Mouse (Mus musculus) central nervous system, embryonic 14 days (tissue): ENCODE measurements around the gene Klhl7. TPM values are rescaled to one million over a fixed set of nuclear protein-coding genes. Genes with fewer than 3 reads are reported as not detected.

Experiments used
- polyA plus RNA-seq: library from polyadenylated mRNA; depleted of rRNA; stranded (reverse); fragments of >200 nt; gene quantifications from 2 replicates; pipeline ENCODE4 v1.2.3, GENCODE M21; 2012; rRNA removed

Klhl7 gene
- 108 and 126 TPM in 2 replicates for polyA plus RNA-seq

DNA sequence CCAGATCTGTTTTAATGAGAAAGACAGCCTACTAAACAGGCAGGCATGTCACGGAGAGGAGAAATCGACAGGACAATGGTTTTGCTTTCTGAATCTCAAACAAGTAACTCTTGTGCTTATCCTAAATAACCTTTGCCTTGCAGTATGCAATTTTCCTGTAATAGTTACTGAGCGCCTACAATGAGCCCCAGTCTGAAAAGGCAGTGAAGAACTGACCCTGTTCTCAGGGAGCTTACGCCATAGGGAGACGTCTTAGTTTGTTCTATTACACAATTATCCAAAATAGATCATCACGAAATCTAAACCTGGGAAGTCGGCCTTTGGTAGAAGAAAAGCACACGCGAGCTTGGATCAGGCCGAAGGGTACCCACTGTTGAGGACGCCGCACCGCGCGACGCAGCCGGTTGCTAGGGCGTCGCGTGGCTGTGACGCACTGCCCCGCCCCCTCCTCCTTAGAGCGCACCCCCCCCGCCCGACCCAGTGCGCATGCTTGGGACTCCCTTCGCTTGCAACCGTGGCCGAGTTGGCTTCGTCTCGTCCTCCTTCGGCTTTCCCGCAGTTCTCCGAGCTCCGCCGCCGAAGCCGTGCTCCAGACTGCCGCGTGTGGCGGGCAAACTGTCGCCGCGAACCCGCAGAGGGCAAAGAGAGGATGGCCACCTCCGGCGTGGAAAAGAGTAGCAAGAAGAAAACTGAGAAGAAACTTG is at the start of gene Klhl7:
Gene Klhl7 (plus strand): TSS at position 500 of the 704 bp plus-strand sequence.

DNA sequence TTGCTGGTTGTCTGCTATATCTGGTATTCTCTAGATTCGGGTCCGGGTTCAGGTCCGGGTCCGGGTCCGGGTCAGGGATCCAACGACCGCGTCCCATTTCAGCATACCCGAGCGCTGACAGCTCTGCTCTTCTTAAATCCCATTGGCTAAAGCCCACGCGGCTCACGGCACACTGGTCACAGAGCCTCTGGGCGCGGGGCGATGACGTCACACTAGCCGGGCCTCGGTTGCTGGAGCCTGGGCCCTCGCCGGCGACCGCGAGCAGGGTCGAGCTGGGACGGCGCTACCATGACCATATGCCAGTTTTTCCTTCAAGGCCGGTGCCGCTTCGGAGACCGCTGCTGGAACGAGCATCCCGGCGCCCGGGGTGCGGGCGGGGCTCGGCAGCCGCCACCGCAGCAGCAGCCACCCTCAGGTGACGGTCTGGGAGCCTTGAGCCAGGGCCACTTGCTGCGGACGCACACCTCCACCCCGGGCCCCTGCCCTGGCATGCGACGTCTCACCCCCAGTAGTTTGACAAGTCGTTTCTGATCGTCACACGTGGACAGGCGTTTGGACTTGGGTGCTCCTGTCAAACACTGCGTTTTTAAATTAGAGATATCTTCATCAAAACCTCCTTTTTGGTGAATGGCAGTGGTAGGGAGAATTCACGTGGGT is 64.5 kb downstream of the Klhl7 start, which contains the start of gene Nupl2:
Gene Nupl2 (plus strand): TSS at position 175 of the 657 bp plus-strand sequence.

Other genes with a start within 250 kb of the Klhl7 start
- gene Fam126a, start 69.9 kb upstream of the Klhl7 start, polyA plus RNA-seq = 24.1 and 27.3 TPM in 2 replicates
- 9.8 and 10.5 TPM in 2 replicates for gene Nupl2, start 64.4 kb downstream of the Klhl7 start, polyA plus RNA-seq